Mouse (Mus musculus) erythroblast, embryonic 14.5 days (primary cell): ENCODE measurements around the gene Sf3a1.

Source experiments
- GATA1 ChIP-seq: IDR thresholded peaks from 2 replicates; pipeline ENCODE4 v1.6.1; 2012; ENCODE audit warnings: low read length, inconsistent platforms, mixed read lengths
- TAL1 ChIP-seq: IDR thresholded peaks from 3 replicates; pipeline ENCODE4 v1.6.1; 2012; ENCODE audit warnings: low read length, inconsistent platforms, mixed read lengths

GRCm38 (mm10) chr11:4196636-4197035 is 36.5 kb downstream of the Sf3a1 start:
- TF ChIP-seq TAL1, result no peak
- no peak for TF ChIP-seq GATA1
